Mouse (Mus musculus): ENCODE measurements around the gene Cyb5d1. TPM values are rescaled to one million over a fixed set of nuclear protein-coding genes. Genes with fewer than 3 reads are reported as not detected.
"Not testable (repeated sequence)": the region's sequence is repeated elsewhere in the genome, so short reads cannot be mapped to it uniquely, and the experiment has no call there.

Cyb5d1 gene
- 11.1 and 23.9 TPM in 2 replicates for polyA plus RNA-seq (2014; fragmentation: Nextera tagmentation; extraction: Ambion mirVana)

- peak within 1 kb of the TSS; percentile 79 for H3K4me2 ChIP-seq (replicated peaks; ENCODE audit: low read depth, low read length)
- ATAC-seq (ENCODE audit: low FRiP score, low TSS enrichment): peak; percentile 58
- H3K36me3 ChIP-seq (ENCODE audit: control insufficient read depth, insufficient read depth, low read length): peaks cover 13% of the 10 kb centered on the region
- H3K27me3 ChIP-seq (ENCODE audit: control insufficient read depth, insufficient read depth, low read length); H3K9me3 ChIP-seq (ENCODE audit: control insufficient read depth, low read length): not testable (repeated sequence)
- peaks cover 35% of the 10 kb centered on the region; the same call in 1 of the 2 replicates for H3K4me1 ChIP-seq (ENCODE audit: control insufficient read depth, insufficient read depth, low read length)
- H3K27ac ChIP-seq (ENCODE audit: low read depth, low read length): peak within 1 kb of the TSS; percentile 96
- peak within 1 kb of the TSS; percentile 85 for H3K9ac ChIP-seq (ENCODE audit: low read depth, low read length)
- WGBS: under 1% methylated on average over 20 of the region's 24 CpGs
- peak within 1 kb of the TSS; percentile 72 for H3K4me3 ChIP-seq (ENCODE audit: low read length)
These were observed at the start of gene Cyb5d1, which contains the start of gene Naa38 for GRCm38 (mm10) chr11:69395235-69395633. Gene Cyb5d1 (minus strand): TSS chr11:69395631. Gene Naa38 (plus strand): TSS chr11:69395487.

GRCm38 (mm10) chr11:69443328-69443727 lies 47.9 kb upstream of the Cyb5d1 start:
- 20% methylated on average over 5 of the region's 5 CpGs for whole genome bisulfite sequencing
- H3K27me3 ChIP-seq (ENCODE audit: control insufficient read depth, insufficient read depth, low read length): no peaks in the 10 kb centered on the region
- peaks cover 4% of the 10 kb centered on the region; the same call in 1 of the 2 replicates for H3K9me3 ChIP-seq (ENCODE audit: control insufficient read depth, low read length)
- no peak overlapping the region for H3K27ac ChIP-seq (ENCODE audit: low read depth, low read length)
- H3K4me1 ChIP-seq (ENCODE audit: control insufficient read depth, insufficient read depth, low read length): no peaks in the 10 kb centered on the region
- no peaks in the 10 kb centered on the region for H3K36me3 ChIP-seq (ENCODE audit: control insufficient read depth, insufficient read depth, low read length)
- no peak overlapping the region for H3K4me2 ChIP-seq (replicated peaks; ENCODE audit: low read depth, low read length)
- ATAC-seq (ENCODE audit: low FRiP score, low TSS enrichment): peak; percentile 24; the same call in 1 of the 2 replicates
- H3K4me3 ChIP-seq (ENCODE audit: low read length): no peak overlapping the region
- no peak overlapping the region for H3K9ac ChIP-seq (ENCODE audit: low read depth, low read length)

- H3K4me2 ChIP-seq (replicated peaks; ENCODE audit: low read depth, low read length): no peak overlapping the region
- no peaks in the 10 kb centered on the region for H3K27me3 ChIP-seq (ENCODE audit: control insufficient read depth, insufficient read depth, low read length)
- H3K4me3 ChIP-seq (ENCODE audit: low read length): no peak overlapping the region
- no peaks in the 10 kb centered on the region for H3K36me3 ChIP-seq (ENCODE audit: control insufficient read depth, insufficient read depth, low read length)
- H3K9ac ChIP-seq (ENCODE audit: low read depth, low read length): no peak overlapping the region
- H3K4me1 ChIP-seq (ENCODE audit: control insufficient read depth, insufficient read depth, low read length): no peaks in the 10 kb centered on the region
- no peak for ATAC-seq (ENCODE audit: low FRiP score, low TSS enrichment)
- H3K9me3 ChIP-seq (ENCODE audit: control insufficient read depth, low read length): no peaks in the 10 kb centered on the region
- WGBS: 58% methylated on average over 3 of the region's 3 CpGs
- H3K27ac ChIP-seq (ENCODE audit: low read depth, low read length): no peak overlapping the region
These were observed 41.9 kb upstream of the Cyb5d1 start for GRCm38 (mm10) chr11:69437291-69437690.

GRCm38 (mm10) chr11:69433189-69433588 lies 37.8 kb upstream of the Cyb5d1 start:
- no peak overlapping the region for H3K27ac ChIP-seq (ENCODE audit: low read depth, low read length)
- H3K9me3 ChIP-seq (ENCODE audit: control insufficient read depth, low read length): no peaks in the 10 kb centered on the region
- H3K4me3 ChIP-seq (ENCODE audit: low read length): no peak overlapping the region
- H3K4me1 ChIP-seq (ENCODE audit: control insufficient read depth, insufficient read depth, low read length): peaks cover 5% of the 10 kb centered on the region; the same call in 1 of the 2 replicates
- H3K4me2 ChIP-seq (replicated peaks; ENCODE audit: low read depth, low read length): no peak overlapping the region
- no peak for ATAC-seq (ENCODE audit: low FRiP score, low TSS enrichment)
- 70% methylated on average over 6 of the region's 6 CpGs for WGBS
- no peaks in the 10 kb centered on the region for H3K36me3 ChIP-seq (ENCODE audit: control insufficient read depth, insufficient read depth, low read length)
- no peak overlapping the region for H3K9ac ChIP-seq (ENCODE audit: low read depth, low read length)
- no peaks in the 10 kb centered on the region for H3K27me3 ChIP-seq (ENCODE audit: control insufficient read depth, insufficient read depth, low read length)

GRCm38 (mm10) chr11:69432640-69432982 lies 37.2 kb upstream of the Cyb5d1 start:
- no peak for ATAC-seq (ENCODE audit: low FRiP score, low TSS enrichment)
- Histone ChIP-seq H3K9me3 (ENCODE audit: control insufficient read depth, low read length) (no peaks in the 10 kb centered on the region), H3K9ac (ENCODE audit: low read depth, low read length) (no peak overlapping the region), H3K4me3 (ENCODE audit: low read length) (no peak overlapping the region), H3K27ac (ENCODE audit: low read depth, low read length) (no peak overlapping the region), H3K4me1 (ENCODE audit: control insufficient read depth, insufficient read depth, low read length) (peaks cover 5% of the 10 kb centered on the region; the same call in 1 of the 2 replicates), H3K4me2 (replicated peaks; ENCODE audit: low read depth, low read length) (no peak overlapping the region), H3K36me3 (ENCODE audit: control insufficient read depth, insufficient read depth, low read length) (no peaks in the 10 kb centered on the region), H3K27me3 (ENCODE audit: control insufficient read depth, insufficient read depth, low read length) (no peaks in the 10 kb centered on the region)
- WGBS: 58% methylated on average over 11 of the region's 11 CpGs

GRCm38 (mm10) chr11:69431829-69432639 lies 36.6 kb upstream of the Cyb5d1 start:
- H3K9ac ChIP-seq (ENCODE audit: low read depth, low read length): no peak overlapping the region
- no peaks in the 10 kb centered on the region for H3K27me3 ChIP-seq (ENCODE audit: control insufficient read depth, insufficient read depth, low read length)
- WGBS: 35% methylated on average over 11 of the region's 11 CpGs
- H3K36me3 ChIP-seq (ENCODE audit: control insufficient read depth, insufficient read depth, low read length): no peaks in the 10 kb centered on the region
- H3K9me3 ChIP-seq (ENCODE audit: control insufficient read depth, low read length): no peaks in the 10 kb centered on the region
- peaks cover 5% of the 10 kb centered on the region; the same call in 1 of the 2 replicates for H3K4me1 ChIP-seq (ENCODE audit: control insufficient read depth, insufficient read depth, low read length)
- H3K27ac ChIP-seq (ENCODE audit: low read depth, low read length): no peak overlapping the region
- H3K4me2 ChIP-seq (replicated peaks; ENCODE audit: low read depth, low read length): no peak overlapping the region; the same call in 1 of the 2 replicates
- H3K4me3 ChIP-seq (ENCODE audit: low read length): no peak overlapping the region
- peak; percentile 74; the same call in 1 of the 2 replicates for ATAC-seq (ENCODE audit: low FRiP score, low TSS enrichment)

GRCm38 (mm10) chr11:69430631-69431030 lies 35.2 kb upstream of the Cyb5d1 start:
- Histone ChIP-seq H3K4me3 (ENCODE audit: low read length) (no peak overlapping the region), H3K4me2 (replicated peaks; ENCODE audit: low read depth, low read length) (no peak overlapping the region), H3K4me1 (ENCODE audit: control insufficient read depth, insufficient read depth, low read length) (peaks cover 5% of the 10 kb centered on the region; the same call in 1 of the 2 replicates), H3K36me3 (ENCODE audit: control insufficient read depth, insufficient read depth, low read length) (no peaks in the 10 kb centered on the region), H3K27ac (ENCODE audit: low read depth, low read length) (no peak overlapping the region), H3K9ac (ENCODE audit: low read depth, low read length) (no peak overlapping the region), H3K9me3 (ENCODE audit: control insufficient read depth, low read length) (no peaks in the 10 kb centered on the region), H3K27me3 (ENCODE audit: control insufficient read depth, insufficient read depth, low read length) (no peaks in the 10 kb centered on the region)
- ATAC-seq (ENCODE audit: low FRiP score, low TSS enrichment): no peak
- 87% methylated on average over 15 of the region's 15 CpGs for WGBS

- Histone ChIP-seq H3K4me3 (ENCODE audit: low read length) (no peak overlapping the region), H3K36me3 (ENCODE audit: control insufficient read depth, insufficient read depth, low read length) (no peaks in the 10 kb centered on the region), H3K9me3 (ENCODE audit: control insufficient read depth, low read length) (no peaks in the 10 kb centered on the region), H3K9ac (ENCODE audit: low read depth, low read length) (no peak overlapping the region; the same call in 1 of the 2 replicates), H3K4me1 (ENCODE audit: control insufficient read depth, insufficient read depth, low read length) (peaks cover 5% of the 10 kb centered on the region; the same call in 1 of the 2 replicates), H3K27me3 (ENCODE audit: control insufficient read depth, insufficient read depth, low read length) (no peaks in the 10 kb centered on the region), H3K27ac (ENCODE audit: low read depth, low read length) (no peak overlapping the region), H3K4me2 (replicated peaks; ENCODE audit: low read depth, low read length) (no peak overlapping the region)
- 37% methylated on average over 2 of the region's 2 CpGs for WGBS
- ATAC-seq (ENCODE audit: low FRiP score, low TSS enrichment): no peak
These were observed 33.9 kb upstream of the Cyb5d1 start for GRCm38 (mm10) chr11:69429313-69429712.

- Histone ChIP-seq H3K27ac (ENCODE audit: low read depth, low read length) (no peak overlapping the region), H3K4me1 (ENCODE audit: control insufficient read depth, insufficient read depth, low read length) (peaks cover 5% of the 10 kb centered on the region; the same call in 1 of the 2 replicates), H3K9me3 (ENCODE audit: control insufficient read depth, low read length) (no peaks in the 10 kb centered on the region), H3K36me3 (ENCODE audit: control insufficient read depth, insufficient read depth, low read length) (no peaks in the 10 kb centered on the region), H3K4me3 (ENCODE audit: low read length) (no peak overlapping the region), H3K27me3 (ENCODE audit: control insufficient read depth, insufficient read depth, low read length) (no peaks in the 10 kb centered on the region), H3K9ac (ENCODE audit: low read depth, low read length) (no peak overlapping the region), H3K4me2 (replicated peaks; ENCODE audit: low read depth, low read length) (no peak overlapping the region)
- 21% methylated on average over 4 of the region's 4 CpGs for WGBS
- ATAC-seq (ENCODE audit: low FRiP score, low TSS enrichment): no peak
These were observed 33.3 kb upstream of the Cyb5d1 start for GRCm38 (mm10) chr11:69428751-69429150.
